In the genomic region with DNA sequence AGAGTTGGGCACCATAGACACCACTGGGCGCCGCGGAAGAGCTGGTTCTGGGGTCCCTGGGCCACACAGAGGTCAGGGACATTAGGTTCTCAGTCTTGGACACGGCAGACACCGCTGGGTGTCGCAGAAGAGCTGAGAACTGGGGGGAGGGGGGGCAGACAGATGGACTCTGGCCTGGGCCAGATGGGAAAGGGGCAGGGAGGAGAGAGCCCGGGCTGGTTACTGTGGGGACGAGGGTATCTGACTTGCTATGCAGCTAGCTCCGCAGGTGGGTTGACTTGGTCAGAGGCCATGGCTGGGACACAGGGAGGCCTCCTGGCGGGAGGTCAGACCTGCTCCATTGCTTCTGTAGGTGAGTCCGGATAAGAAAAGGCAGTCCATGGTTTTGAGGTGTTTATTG, we compare ENCODE assay signal across 13 mouse cellular contexts.
DNase-seq lines count a peak whose midpoint lies in the region; ATAC-seq and TF ChIP-seq lines count a peak whose summit lies in the region.
"Had no signal": no experiment of that assay in that cellular context is flagged by ENCODE, and none has a peak within 500 bp of the region (broad histone marks: within the 10 kb centered on the region; RNA-seq: fewer than 3 reads in every experiment).

No protein-coding gene starts in this region.

- no peak overlapping the region for H3K27ac ChIP-seq in hindbrain, embryonic 14.5 days
- no peak overlapping the region for H3K27ac ChIP-seq in hindbrain, embryonic 12.5 days
- peak overlapping the region; percentile 53; the same call in 1 of the 2 replicates for H3K27ac ChIP-seq in kidney, adult 2 months (ENCODE audit: insufficient read depth, low read depth, low read length)
- H3K27ac ChIP-seq in liver, embryonic 11.5 days (ENCODE audit: low read depth, low read length): no peak overlapping the region
- H3K27ac ChIP-seq: liver, embryonic 14.5 days; macrophage had no signal

- no peak overlapping the region for H3K4me2 ChIP-seq in hindbrain, embryonic 14.5 days (replicated peaks)
- H3K4me2 ChIP-seq in hindbrain, embryonic 12.5 days (replicated peaks): no peak overlapping the region
- no peak overlapping the region for H3K4me2 ChIP-seq in liver, embryonic 11.5 days

- H3K9ac ChIP-seq in hindbrain, embryonic 14.5 days: no peak overlapping the region
- no peak overlapping the region for H3K9ac ChIP-seq in hindbrain, embryonic 12.5 days
- no peak overlapping the region for H3K9ac ChIP-seq in liver, embryonic 11.5 days (ENCODE audit: low read depth, low read length)
- H3K9ac ChIP-seq: liver, embryonic 14.5 days had no signal

- no peaks in the 10 kb centered on the region for H3K9me3 ChIP-seq in hindbrain, embryonic 14.5 days (ENCODE audit: control insufficient read depth, low read length)
- no peaks in the 10 kb centered on the region for H3K9me3 ChIP-seq in hindbrain, embryonic 12.5 days (replicated peaks)
- H3K9me3 ChIP-seq in liver, embryonic 11.5 days (ENCODE audit: control insufficient read depth, low read length): no peaks in the 10 kb centered on the region

- WGBS in hindbrain, embryonic 14.5 days: 37% methylated on average over 11 of the region's 11 CpGs
- WGBS in hindbrain, embryonic 12.5 days: 45% methylated on average over 11 of the region's 11 CpGs
- WGBS in kidney, adult 2 months: 55% methylated on average over 11 of the region's 11 CpGs
- 69% methylated on average over 11 of the region's 11 CpGs for WGBS in liver, embryonic 11.5 days

- DNase-seq in hindbrain, embryonic 14.5 days (ENCODE audit: low spot score): no peak
- peak; percentile 55 for DNase-seq in R1 (ENCODE audit: low read depth, low spot score)
- DNase-seq in kidney, adult 2 months: peak; percentile 36
- no peak for DNase-seq in liver, embryonic 11.5 days (ENCODE audit: low spot score)
- no peak for DNase-seq in frontal cortex, postnatal 14 days (ENCODE audit: low spot score in 2 of 2)
- no peak for DNase-seq in thymus, postnatal 4 days
- DNase-seq in cerebellum, postnatal 36 days: no peak
- DNase-seq: adrenal gland, adult 8-10 months; heart, postnatal 36 days had no signal

- TF ChIP-seq CTCF in kidney, adult 2 months (conservative IDR thresholded peaks at IDR 0.05; ENCODE audit: insufficient read depth, insufficient read length, low read depth, low read length): no peak

- no peaks in the 10 kb centered on the region for H3K4me1 ChIP-seq in hindbrain, embryonic 14.5 days (replicated peaks; ENCODE audit: control insufficient read depth, insufficient read depth, low read length)
- no peaks in the 10 kb centered on the region for H3K4me1 ChIP-seq in hindbrain, embryonic 12.5 days
- no peaks in the 10 kb centered on the region for H3K4me1 ChIP-seq in kidney, adult 2 months (ENCODE audit: control insufficient read depth, insufficient read depth, low read length)
- no peaks in the 10 kb centered on the region for H3K4me1 ChIP-seq in liver, embryonic 11.5 days (replicated peaks; ENCODE audit: control insufficient read depth, insufficient read depth, low read length)

- no peaks in the 10 kb centered on the region for H3K36me3 ChIP-seq in hindbrain, embryonic 14.5 days (replicated peaks; ENCODE audit: control insufficient read depth, insufficient read depth)
- H3K36me3 ChIP-seq in hindbrain, embryonic 12.5 days: no peaks in the 10 kb centered on the region
- H3K36me3 ChIP-seq in kidney, adult 2 months (ENCODE audit: control insufficient read depth, insufficient read depth, low read length): no peaks in the 10 kb centered on the region
- H3K36me3 ChIP-seq in liver, embryonic 11.5 days (ENCODE audit: control insufficient read depth, insufficient read depth, low read length): no peaks in the 10 kb centered on the region

- ATAC-seq in hindbrain, embryonic 14.5 days (ENCODE audit: low FRiP score): peak; percentile 8; the same call in 1 of the 2 replicates
- ATAC-seq in hindbrain, embryonic 12.5 days (ENCODE audit: low FRiP score): no peak
- ATAC-seq in liver, embryonic 11.5 days (replicated peaks; ENCODE audit: low FRiP score): 0 out of 2 replicates have a peak, but pooled peaks have one; percentile 26

- no peak overlapping the region for H3K4me3 ChIP-seq in hindbrain, embryonic 14.5 days (replicated peaks; ENCODE audit: low read length)
- H3K4me3 ChIP-seq in hindbrain, embryonic 12.5 days: no peak overlapping the region
- peak overlapping the region; percentile 29; the same call in 1 of the 2 replicates for H3K4me3 ChIP-seq in kidney, adult 2 months (ENCODE audit: insufficient read depth, low read depth, low read length)
- H3K4me3 ChIP-seq in liver, embryonic 11.5 days (ENCODE audit: low read depth, low read length): no peak overlapping the region

- H3K27me3 ChIP-seq in hindbrain, embryonic 14.5 days (ENCODE audit: control insufficient read depth, insufficient read depth, low read length): no peaks in the 10 kb centered on the region
- no peaks in the 10 kb centered on the region for H3K27me3 ChIP-seq in hindbrain, embryonic 12.5 days
- no peaks in the 10 kb centered on the region for H3K27me3 ChIP-seq in kidney, adult 2 months (replicated peaks; ENCODE audit: control insufficient read depth, insufficient read depth, low read length)
- no peaks in the 10 kb centered on the region for H3K27me3 ChIP-seq in liver, embryonic 11.5 days (replicated peaks; ENCODE audit: control insufficient read depth, insufficient read depth, low read length)
- H3K27me3 ChIP-seq: CH12.LX had no signal

- no peak for TF ChIP-seq POLR2A in kidney, adult 2 months (IDR thresholded peaks at IDR 0.05; ENCODE audit: low read depth, low read length)

Comparison
In these comparisons a context has a peak if more than half of its experiments do, and no peak if none do; other contexts are left out.
1. DNase-seq: peak in R1 (single experiment) and kidney, adult 2 months (single experiment); none in hindbrain, embryonic 14.5 days (single experiment), liver, embryonic 11.5 days (single experiment), frontal cortex, postnatal 14 days (0 of 2), thymus, postnatal 4 days (single experiment) and cerebellum, postnatal 36 days (0 of 2).